Mouse (Mus musculus) liver, adult 2 months (tissue): ENCODE measurements around the gene Nr2f2.

Source experiments
- CTCF ChIP-seq: fragments of 200-500 bp; IDR thresholded peaks from 2 replicates; pipeline ENCODE4 v1.5.1; 2011; ENCODE audit warnings: low read depth, low read length, control low read depth
- POLR2A ChIP-seq: fragments of 200-500 bp; IDR thresholded peaks from 2 replicates; pipeline ENCODE4 v1.6.1; 2011; ENCODE audit warnings: low read length, control low read depth; ENCODE audit not compliant: insufficient read depth; ENCODE audit errors: extremely low read depth

DNA sequence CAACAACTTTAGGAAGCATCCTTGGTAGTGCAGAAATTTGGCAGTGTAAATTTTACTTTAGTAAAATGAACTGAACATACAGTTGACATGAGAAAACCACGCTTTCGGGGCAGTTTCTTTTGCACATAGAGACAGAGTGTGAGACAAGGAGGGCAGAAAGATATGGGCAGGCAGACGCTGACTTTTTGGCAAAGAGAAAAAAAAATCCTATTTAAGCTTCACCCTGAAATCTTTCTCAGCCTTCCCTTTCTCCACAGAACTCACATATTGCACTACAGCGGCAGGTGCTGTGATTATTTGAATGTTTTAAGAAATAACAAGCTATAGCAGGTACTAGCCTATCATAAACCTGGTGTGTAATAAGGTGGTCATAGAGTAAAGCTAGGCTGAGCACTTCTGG is 3.2 kb downstream of the Nr2f2 start:
- no peak for TF ChIP-seq CTCF
- no peak for TF ChIP-seq POLR2A
